Mouse (Mus musculus) cerebellum, postnatal 4 days (tissue): ENCODE measurements around the gene Bcar3.
"Not testable (repeated sequence)": the region's sequence is repeated elsewhere in the genome, so short reads cannot be mapped to it uniquely, and the experiment has no call there.

Source experiments
- DNase-seq, 2 experiments: peaks; one replicate each; pipeline ENCODE4 v3.0.0; 2022; ENCODE audit warnings: low spot score in 2 of 2, mixed read lengths in 1 of 2

The Bcar3 gene

DNA sequence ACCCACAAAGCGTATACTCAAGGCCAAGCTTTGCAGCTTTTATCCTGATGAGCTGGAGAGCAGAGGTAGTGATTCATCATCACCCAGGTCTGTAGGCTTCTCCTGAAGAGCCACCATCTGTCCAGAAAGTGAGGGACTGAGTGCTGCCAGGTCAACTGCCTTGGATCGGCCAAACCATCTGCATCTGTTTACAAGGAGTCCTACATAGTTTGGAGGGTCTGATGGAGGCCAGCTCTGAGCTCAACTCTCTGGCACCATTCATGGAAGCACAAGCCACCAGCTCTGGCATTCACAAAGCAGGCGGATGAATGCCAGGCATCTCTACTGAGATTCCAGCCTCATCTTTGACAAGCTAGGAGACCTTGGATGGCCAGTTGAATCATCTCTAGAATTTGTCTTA lies 87.7 kb downstream of the Bcar3 start:
- DNase-seq, result no peak

DNA sequence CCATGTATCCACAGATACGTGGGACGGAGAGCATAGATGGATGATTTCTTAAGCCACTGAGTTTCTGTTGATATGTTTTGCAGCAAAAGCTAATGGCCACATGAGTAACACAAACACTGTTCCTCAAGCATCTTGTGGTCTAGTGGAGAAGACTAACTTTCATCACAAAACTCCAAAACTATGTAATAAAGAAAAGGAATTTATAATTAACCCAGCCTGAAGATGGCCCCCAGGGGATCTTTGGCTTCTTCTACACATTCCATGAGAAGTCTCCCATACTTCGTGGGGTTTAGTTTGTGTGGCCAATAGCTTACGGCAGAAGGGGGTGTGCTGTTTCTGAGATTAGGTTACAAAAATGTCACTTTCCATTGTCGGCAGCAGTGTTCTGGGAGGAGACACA lies 92.5 kb downstream of the Bcar3 start:
- no peak for DNase-seq

GRCm38 (mm10) chr3:122387771-122388170 lies 93.8 kb downstream of the Bcar3 start:
- no peak for DNase-seq

GRCm38 (mm10) chr3:122389972-122390371 lies 96.0 kb downstream of the Bcar3 start:
- DNase-seq, result no peak

GRCm38 (mm10) chr3:122391098-122391497 lies 97.2 kb downstream of the Bcar3 start:
- no peak for DNase-seq

DNA sequence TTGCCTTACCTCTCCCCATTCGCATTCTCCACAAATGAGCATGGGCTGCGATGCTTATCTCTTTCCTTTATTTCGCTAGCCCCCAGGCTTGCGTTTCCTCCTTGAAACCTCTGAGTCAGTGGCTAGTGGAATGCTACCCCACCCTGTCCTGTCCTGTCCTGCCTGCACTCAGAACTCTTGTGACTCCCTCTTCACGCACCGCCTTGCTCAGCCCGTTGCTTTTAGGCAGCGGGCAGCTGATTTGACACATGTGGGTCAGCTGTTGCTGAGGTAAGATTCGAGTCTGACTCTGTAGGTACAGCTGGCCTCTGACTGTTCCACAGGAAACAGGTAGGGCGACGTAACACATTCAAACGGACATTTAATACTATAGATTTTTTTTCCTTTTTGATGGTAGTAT lies 97.9 kb downstream of the Bcar3 start:
- DNase-seq, result no peak

GRCm38 (mm10) chr3:122393411-122393810 lies 99.5 kb downstream of the Bcar3 start:
- not testable (repeated sequence) for DNase-seq

DNA sequence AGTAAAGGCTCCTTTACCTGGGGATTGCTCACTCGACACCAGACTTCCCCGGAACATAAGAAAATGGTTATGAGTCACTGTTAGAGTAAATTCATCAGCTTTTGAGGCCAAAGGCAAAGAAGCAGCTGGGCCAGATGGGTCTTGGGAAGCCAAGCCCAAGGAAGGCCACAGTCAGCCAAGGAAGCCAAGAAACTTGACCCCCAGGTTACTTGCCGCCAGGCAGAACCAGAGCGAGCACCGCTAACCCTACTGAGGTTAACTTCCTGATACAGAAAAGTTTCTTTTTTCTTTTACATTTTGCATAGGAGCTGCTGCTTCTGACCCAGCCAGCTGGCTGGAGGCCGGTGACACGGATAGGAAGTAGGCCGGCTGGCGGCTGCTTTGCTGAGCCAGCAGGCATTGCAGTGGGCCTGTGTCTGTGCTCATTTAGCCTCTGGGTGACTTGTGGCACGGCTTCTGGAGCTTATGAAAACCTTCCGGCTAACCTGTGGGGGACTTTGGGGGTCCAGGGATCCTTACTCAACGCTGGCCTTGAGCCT lies 100.0 kb downstream of the Bcar3 start:
- DNase-seq, result no peak

GRCm38 (mm10) chr3:122396957-122397356 lies 103.0 kb downstream of the Bcar3 start:
- DNase-seq, result no peak

DNA sequence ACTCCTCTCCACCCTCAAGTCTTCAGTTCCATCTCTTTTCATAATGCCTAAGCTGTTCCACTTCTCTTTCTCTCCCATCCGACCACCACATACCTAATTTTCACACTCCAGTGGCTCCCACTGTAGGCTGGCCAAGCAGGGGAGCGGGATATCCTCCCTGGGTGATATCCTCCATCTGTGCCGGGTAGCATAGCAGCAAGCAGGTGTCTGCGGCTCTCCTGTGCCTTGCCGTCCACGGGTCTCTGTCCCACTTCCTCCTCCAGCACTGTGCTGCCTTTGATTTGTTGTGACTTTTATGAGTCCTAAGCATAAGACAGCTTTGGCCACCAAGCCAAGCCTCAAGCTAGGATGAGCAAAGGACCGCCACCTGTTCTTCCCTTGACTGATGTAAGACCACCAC lies 103.5 kb downstream of the Bcar3 start:
- no peak for DNase-seq

- no peak for DNase-seq
Observed at GRCm38 (mm10) chr3:122401011-122401410, 107.1 kb downstream of the Bcar3 start.

DNA sequence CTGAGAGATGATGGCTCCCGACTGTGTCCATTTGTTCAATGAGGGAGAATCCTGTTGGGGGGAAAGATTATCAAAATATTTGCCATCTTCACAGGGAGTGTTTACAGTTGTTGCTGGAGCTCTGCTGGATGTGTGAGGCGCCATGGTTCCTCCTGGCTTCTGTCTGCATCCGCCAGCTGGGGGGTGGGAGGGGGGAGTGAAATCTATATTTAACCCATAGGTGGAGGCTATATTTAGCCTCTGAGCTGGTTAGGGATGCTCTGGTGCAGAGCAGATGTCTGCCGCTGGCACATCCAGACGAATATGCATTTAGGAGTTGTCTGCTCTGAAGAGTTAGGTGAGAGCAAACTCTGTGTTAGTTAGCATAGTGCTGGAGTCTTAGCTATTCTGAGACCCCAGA lies 108.2 kb downstream of the Bcar3 start:
- no peak for DNase-seq

- DNase-seq, result no peak
Observed at GRCm38 (mm10) chr3:122403860-122404557, 110.1 kb downstream of the Bcar3 start.

- no peak for DNase-seq
Observed at GRCm38 (mm10) chr3:122405203-122405956, 111.4 kb downstream of the Bcar3 start.

GRCm38 (mm10) chr3:122406416-122406815 lies 112.5 kb downstream of the Bcar3 start:
- DNase-seq, result no peak

DNA sequence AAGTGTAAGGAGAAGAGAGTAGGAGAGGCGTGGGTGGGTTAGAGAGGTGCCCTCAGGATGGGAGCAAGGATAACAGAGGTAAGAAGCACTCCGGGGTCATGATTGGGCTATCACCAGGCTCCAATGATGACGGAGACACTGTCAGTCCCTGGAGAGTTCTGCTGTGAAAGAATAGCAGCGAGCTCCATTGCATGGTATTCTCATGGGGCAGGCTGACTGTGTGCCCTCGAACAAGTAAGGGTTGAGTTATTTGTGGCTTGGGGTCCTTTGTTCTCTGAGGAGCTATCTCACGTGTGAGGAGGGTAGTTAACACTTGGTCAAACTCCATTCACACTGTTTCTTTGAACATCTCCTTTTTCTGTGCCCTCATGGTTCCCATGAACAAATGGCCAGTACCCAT lies 113.8 kb downstream of the Bcar3 start:
- DNase-seq, result no peak

DNA sequence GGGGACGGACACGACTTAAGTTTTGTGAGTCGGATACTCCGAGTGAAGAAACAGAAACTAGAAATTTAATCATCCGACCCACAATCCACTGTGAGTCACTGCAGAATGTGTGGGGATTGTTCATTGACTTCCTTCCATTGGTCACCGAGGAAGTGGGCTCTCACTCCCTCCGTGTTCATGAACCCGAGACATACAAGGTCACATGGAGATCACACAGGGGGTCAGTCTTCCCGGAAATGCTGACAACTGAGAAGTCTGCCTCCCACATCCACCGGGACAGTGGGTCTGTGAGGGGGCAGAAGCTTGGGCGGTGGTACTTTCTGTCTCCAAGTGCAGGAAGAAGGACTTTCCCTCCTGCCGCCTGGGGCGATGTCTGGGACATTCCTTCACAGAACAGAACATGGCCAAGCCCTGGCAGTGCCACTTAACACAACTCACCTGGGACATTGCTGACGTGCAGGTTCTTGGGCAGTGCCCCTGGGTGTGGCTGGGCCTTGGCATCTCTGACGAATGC lies 114.9 kb downstream of the Bcar3 start:
- DNase-seq, result no peak

- DNase-seq, result no peak
Observed at GRCm38 (mm10) chr3:122411590-122411989, 117.7 kb downstream of the Bcar3 start.

GRCm38 (mm10) chr3:122413729-122414561 lies 120.0 kb downstream of the Bcar3 start:
- no peak for DNase-seq

DNA sequence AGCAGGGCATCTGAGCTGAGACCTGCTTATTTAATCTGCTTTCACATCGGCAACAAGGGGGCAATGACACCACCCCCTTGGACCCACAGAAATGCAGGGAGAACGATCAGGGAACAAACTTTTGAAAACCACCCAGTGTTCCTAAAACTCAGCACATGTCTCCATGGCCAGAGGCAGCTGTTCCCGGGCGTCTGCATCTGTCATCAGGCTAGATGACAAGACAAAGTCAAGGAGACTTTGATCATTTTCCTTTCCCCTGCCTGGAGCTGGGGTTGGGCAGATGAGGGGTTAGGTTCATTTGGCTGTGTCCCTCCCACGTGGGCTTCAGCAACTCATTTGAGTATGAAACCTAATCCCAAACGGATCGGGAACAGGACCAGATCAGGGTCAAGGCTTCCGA lies 120.9 kb downstream of the Bcar3 start:
- no peak for DNase-seq

DNA sequence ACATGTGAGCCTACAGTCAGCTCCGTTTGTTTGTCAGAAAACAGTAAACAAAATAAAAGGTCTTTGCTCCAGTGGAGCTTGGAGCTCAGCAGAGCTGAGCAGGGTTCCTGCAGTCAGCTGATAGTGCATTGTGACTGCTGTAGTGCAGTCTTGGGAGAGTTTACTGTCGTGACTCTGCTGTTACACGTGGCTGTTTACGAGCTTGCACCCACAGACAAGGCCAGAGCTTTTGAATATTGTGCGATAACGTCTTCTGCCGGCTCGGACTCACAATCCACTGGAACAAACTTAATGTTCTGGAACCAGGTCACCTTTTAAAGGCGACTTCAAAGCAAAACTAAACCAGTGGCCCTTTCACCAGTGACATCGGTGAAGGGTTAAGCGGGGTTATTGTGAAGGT lies 123.5 kb downstream of the Bcar3 start:
- DNase-seq, result no peak
